Mouse (Mus musculus): ENCODE data around the gene Gm3194. TPM values are rescaled to one million over a fixed set of nuclear protein-coding genes. Genes with fewer than 3 reads are reported as not detected.

Gene Gm3194
- not detected in 2 replicates for total RNA-seq (2023)

DNA sequence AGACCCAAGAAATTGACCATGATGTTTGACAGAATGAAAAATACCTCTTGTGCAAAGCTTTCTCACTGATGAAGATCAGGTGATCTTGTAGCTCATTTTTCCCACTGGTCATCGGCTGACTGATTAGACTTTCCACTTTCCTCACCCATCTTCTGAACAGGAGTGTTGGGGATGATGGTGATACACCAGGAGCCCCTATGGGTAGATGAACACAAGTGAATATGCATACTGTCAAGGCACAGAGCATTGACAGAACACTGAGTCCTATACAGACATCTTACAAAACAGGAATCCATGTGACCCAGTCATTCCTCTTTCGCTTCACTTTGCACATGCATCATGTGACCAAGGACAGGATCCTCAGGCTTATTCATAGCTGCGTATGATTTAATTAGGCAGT, at the start of gene Gm3194:
Gm3194 (minus strand) TSS at position 101 of the 400 bp plus-strand sequence.

GRCm38 (mm10) chr14:5501374-5501773, 46.1 kb upstream of the Gm3194 start, which contains the start of gene Gm3488:
Gm3488 (plus strand) TSS chr14:5501674.

GRCm38 (mm10) chr14:5483907-5484306, 28.6 kb upstream of the Gm3194 start, which contains the start of gene Gm3187:
Gm3187 (plus strand) TSS chr14:5484207.

GRCm38 (mm10) chr14:5477730-5478129, 22.5 kb upstream of the Gm3194 start, which contains the start of gene Gm8246:
Gm8246 (minus strand) TSS chr14:5477830.

GRCm38 (mm10) chr14:5388949-5389348, 66.3 kb downstream of the Gm3194 start, which contains the start of gene Gm3500:
Gm3500 (minus strand) TSS chr14:5389049.

Other genes with a start within 250 kb of the Gm3194 start
- gene Gm3526, start 194.9 kb downstream of the Gm3194 start, total RNA-seq (2023), result not detected in 2 replicates
- not detected in 2 replicates for gene Gm3542, start 120.5 kb downstream of the Gm3194 start, total RNA-seq (2023)
- gene Gm3500, start 66.4 kb downstream of the Gm3194 start, total RNA-seq (2023), result not detected in 2 replicates
- not detected in 2 replicates for gene Gm8246, start 22.4 kb upstream of the Gm3194 start, total RNA-seq (2023)
- not detected in 2 replicates for gene Gm3187, start 28.7 kb upstream of the Gm3194 start, total RNA-seq (2023)
- not detected in 2 replicates for gene Gm3488, start 46.2 kb upstream of the Gm3194 start, total RNA-seq (2023)
- gene Gm3532, start 83.0 kb upstream of the Gm3194 start, total RNA-seq (2023), result not detected in 2 replicates
- gene Gm8265, start 177.6 kb upstream of the Gm3194 start, total RNA-seq (2023), result not detected in 2 replicates
- not detected in 2 replicates for gene Gm9603, start 232.0 kb upstream of the Gm3194 start, total RNA-seq (2023)